In genomic region chr13:20146848-20147247, GRCm38 (mm10) we compare ENCODE assay signal across 24 mouse cellular contexts. TPM values are rescaled to one million over a fixed set of nuclear protein-coding genes. Genes with fewer than 3 reads are reported as not detected.
DNase-seq lines count a peak whose midpoint lies in the region; ATAC-seq lines count a peak whose summit lies in the region.
"Had no signal": no experiment of that assay in that cellular context is flagged by ENCODE, and none has a peak within 500 bp of the region (broad histone marks: within the 10 kb centered on the region; RNA-seq: fewer than 3 reads in every experiment).

No protein-coding gene starts in this region.

- H3K9ac ChIP-seq in heart, embryonic 11.5 days (ENCODE audit: low read depth, low read length), result no peak overlapping the region
- no peak overlapping the region for H3K9ac ChIP-seq in liver, embryonic 13.5 days
- H3K9ac ChIP-seq in liver, embryonic 11.5 days (ENCODE audit: low read depth, low read length), result no peak overlapping the region
- no peak overlapping the region for H3K9ac ChIP-seq in lung, embryonic 15.5 days
- H3K9ac ChIP-seq: embryonic facial prominence, embryonic 13.5 days; forebrain, embryonic 12.5 days; forebrain, embryonic 15.5 days; hindbrain, embryonic 13.5 days had no signal

- WGBS in heart, embryonic 11.5 days (ENCODE audit: insufficient replicate concordance), result 81% methylated on average over 4 of the region's 4 CpGs
- 76% methylated on average over 4 of the region's 4 CpGs for WGBS in liver, embryonic 13.5 days (ENCODE audit: insufficient replicate concordance)
- 81% methylated on average over 4 of the region's 4 CpGs for WGBS in liver, embryonic 11.5 days
- WGBS in lung, embryonic 15.5 days, result 85% methylated on average over 4 of the region's 4 CpGs

- no peaks in the 10 kb centered on the region; the same call in 1 of the 2 replicates for H3K27me3 ChIP-seq in heart, embryonic 11.5 days (ENCODE audit: control insufficient read depth, insufficient read depth, low read length)
- H3K27me3 ChIP-seq in liver, embryonic 13.5 days, result 0 out of 2 replicates have a peak, but pooled peaks cover 6% of the 10 kb centered on the region
- H3K27me3 ChIP-seq in liver, embryonic 11.5 days (replicated peaks; ENCODE audit: control insufficient read depth, insufficient read depth, low read length), result peaks cover 4% of the 10 kb centered on the region; the same call in 1 of the 2 replicates
- no peaks in the 10 kb centered on the region for H3K27me3 ChIP-seq in lung, embryonic 15.5 days
- H3K27me3 ChIP-seq: embryonic facial prominence, embryonic 13.5 days; forebrain, embryonic 12.5 days; hindbrain, embryonic 13.5 days had no signal

- no peaks in the 10 kb centered on the region for H3K9me3 ChIP-seq in heart, embryonic 11.5 days (replicated peaks; ENCODE audit: control insufficient read depth, low read length)
- H3K9me3 ChIP-seq in liver, embryonic 13.5 days (replicated peaks), result no peaks in the 10 kb centered on the region
- no peaks in the 10 kb centered on the region for H3K9me3 ChIP-seq in liver, embryonic 11.5 days (ENCODE audit: control insufficient read depth, low read length)
- H3K9me3 ChIP-seq in lung, embryonic 15.5 days, result no peaks in the 10 kb centered on the region
- H3K9me3 ChIP-seq: embryonic facial prominence, embryonic 10.5 days; embryonic facial prominence, embryonic 13.5 days; forebrain, embryonic 12.5 days; forebrain, embryonic 15.5 days; hindbrain, embryonic 10.5 days; hindbrain, embryonic 13.5 days had no signal

- no peak overlapping the region for H3K4me2 ChIP-seq in heart, embryonic 11.5 days
- no peak overlapping the region for H3K4me2 ChIP-seq in liver, embryonic 13.5 days
- H3K4me2 ChIP-seq in liver, embryonic 11.5 days, result no peak overlapping the region
- H3K4me2 ChIP-seq in lung, embryonic 15.5 days, result no peak overlapping the region
- H3K4me2 ChIP-seq: embryonic facial prominence, embryonic 13.5 days; forebrain, embryonic 12.5 days; forebrain, embryonic 15.5 days; hindbrain, embryonic 13.5 days had no signal

- no peak for ATAC-seq in heart, embryonic 11.5 days (replicated peaks; ENCODE audit: insufficient number of reproducible peaks, low FRiP score, low TSS enrichment)
- no peak for ATAC-seq in liver, embryonic 13.5 days (ENCODE audit: low read depth)
- ATAC-seq in liver, embryonic 11.5 days (replicated peaks; ENCODE audit: low FRiP score), result no peak
- ATAC-seq in lung, embryonic 15.5 days (ENCODE audit: borderline replicate concordance, extremely low read depth, low FRiP score, low TSS enrichment), result no peak
- ATAC-seq: forebrain, embryonic 15.5 days had no signal

- no peak overlapping the region for H3K4me3 ChIP-seq in heart, embryonic 11.5 days (ENCODE audit: low read depth, low read length)
- no peak overlapping the region for H3K4me3 ChIP-seq in liver, embryonic 13.5 days (replicated peaks)
- no peak overlapping the region for H3K4me3 ChIP-seq in liver, embryonic 11.5 days (ENCODE audit: low read depth, low read length)
- H3K4me3 ChIP-seq in lung, embryonic 15.5 days, result no peak overlapping the region
- H3K4me3 ChIP-seq: embryonic facial prominence, embryonic 10.5 days; embryonic facial prominence, embryonic 13.5 days; erythroblast, embryonic 14.5 days; forebrain, embryonic 12.5 days; forebrain, embryonic 15.5 days; hindbrain, embryonic 10.5 days; hindbrain, embryonic 13.5 days had no signal

- no peaks in the 10 kb centered on the region for H3K36me3 ChIP-seq in heart, embryonic 11.5 days (ENCODE audit: control insufficient read depth, insufficient read depth, low read length)
- no peaks in the 10 kb centered on the region for H3K36me3 ChIP-seq in liver, embryonic 13.5 days
- H3K36me3 ChIP-seq in liver, embryonic 11.5 days (ENCODE audit: control insufficient read depth, insufficient read depth, low read length), result no peaks in the 10 kb centered on the region
- no peaks in the 10 kb centered on the region for H3K36me3 ChIP-seq in lung, embryonic 15.5 days
- H3K36me3 ChIP-seq: embryonic facial prominence, embryonic 10.5 days; embryonic facial prominence, embryonic 13.5 days; forebrain, embryonic 12.5 days; forebrain, embryonic 15.5 days; hindbrain, embryonic 10.5 days; hindbrain, embryonic 13.5 days had no signal

- no peak for DNase-seq in heart, adult 18-20 months
- no peak for DNase-seq in liver, embryonic 13.5 days
- no peak for DNase-seq in liver, embryonic 11.5 days (ENCODE audit: low spot score)
- DNase-seq in lung, postnatal 4 days, result no peak
- no peak for DNase-seq in cerebellum, adult 18-20 months
- DNase-seq: adrenal gland, adult 2 months; adrenal gland, postnatal 14 days; B cell, adult 2 months; cerebellum, adult 11 months; cerebellum, adult 8-10 months; cerebellum, postnatal 10 days; cerebellum, postnatal 36 days; embryo, embryonic 11 days; gastrocnemius, postnatal 25 days; heart, postnatal 36 days had no signal

- H3K4me1 ChIP-seq in heart, embryonic 11.5 days (ENCODE audit: control insufficient read depth, insufficient read depth, low read length), result peaks cover 16% of the 10 kb centered on the region
- peaks cover 68% of the 10 kb centered on the region for H3K4me1 ChIP-seq in liver, embryonic 13.5 days (replicated peaks)
- H3K4me1 ChIP-seq in liver, embryonic 11.5 days (replicated peaks; ENCODE audit: control insufficient read depth, insufficient read depth, low read length), result peaks cover 29% of the 10 kb centered on the region
- peaks cover 40% of the 10 kb centered on the region for H3K4me1 ChIP-seq in lung, embryonic 15.5 days
- H3K4me1 ChIP-seq: forebrain, embryonic 15.5 days had no signal

- H3K27ac ChIP-seq in heart, embryonic 11.5 days (ENCODE audit: low read depth, low read length), result 0 out of 2 replicates have a peak overlapping the region, but pooled peaks have one; percentile 35
- peak overlapping the region; percentile 53 for H3K27ac ChIP-seq in liver, embryonic 13.5 days
- H3K27ac ChIP-seq in liver, embryonic 11.5 days (ENCODE audit: low read depth, low read length), result no peak overlapping the region
- peak overlapping the region; percentile 62 for H3K27ac ChIP-seq in lung, embryonic 15.5 days
- H3K27ac ChIP-seq: embryonic facial prominence, embryonic 10.5 days; embryonic facial prominence, embryonic 13.5 days; forebrain, embryonic 12.5 days; forebrain, embryonic 15.5 days; hindbrain, embryonic 10.5 days; hindbrain, embryonic 13.5 days had no signal

RNA-seq across cellular contexts. Expression of gene Elmo1, which starts 56.5 kb away (rescaled TPM):
- 9.4 and 10.7 TPM in 2 replicates for polyA plus RNA-seq in heart, embryonic 11.5 days (2014; fragmentation: Nextera tagmentation; extraction: Ambion mirVana)
- 1 to 10 TPM; 7.6 to 9.1 TPM for total RNA-seq in heart, adult 18-20 months (2021)
- polyA plus RNA-seq in liver, embryonic 13.5 days (2015; fragmentation: Nextera tagmentation; extraction: Ambion mirVana), result 3.1 and 4.1 TPM in 2 replicates
- 8.9 and 10.6 TPM in 2 replicates for polyA plus RNA-seq in liver, embryonic 11.5 days (2014; fragmentation: Nextera tagmentation; extraction: Ambion mirVana)
- polyA plus RNA-seq in lung, embryonic 15.5 days (2015; fragmentation: Nextera tagmentation; extraction: Ambion mirVana), result 32.8 and 37.1 TPM in 2 replicates
